Comparison of ENCODE assay signal across 13 mouse cellular contexts in genomic region chr10:99127691-99128261, GRCm38 (mm10). TPM values are rescaled to one million over a fixed set of nuclear protein-coding genes. Genes with fewer than 3 reads are reported as not detected.
DNase-seq lines count a peak whose midpoint lies in the region; TF ChIP-seq lines count a peak whose summit lies in the region.
"Had no signal": no experiment of that assay in that cellular context is flagged by ENCODE, and none has a peak within 500 bp of the region (broad histone marks: within the 10 kb centered on the region; RNA-seq: fewer than 3 reads in every experiment).

No protein-coding gene starts in this region.

- peak; percentile 90 for DNase-seq in heart, adult 11 months
- DNase-seq in heart, adult 9 months (ENCODE audit: low spot score in 2 of 2): no peak
- peak; percentile 47 for DNase-seq in lung, postnatal 36 days
- peak; percentile 46 to 74 for DNase-seq in spleen, postnatal 4 days (ENCODE audit: low spot score in 2 of 2)
- no peak for DNase-seq in gastrocnemius, adult 2 months
- no peak for DNase-seq in left cerebral cortex, postnatal 14 days (ENCODE audit: low spot score in 2 of 2)
- DNase-seq in urinary bladder, postnatal 10 days (ENCODE audit: low spot score): no peak
- DNase-seq: kidney, adult 11 months had no signal

- TF ChIP-seq CTCF in gastrocnemius, adult 2 months (IDR thresholded peaks at IDR 0.05): no peak

- intact Hi-C loops in gastrocnemius, adult 2 months (cut with DNase I): no loop called here
- intact Hi-C loops in left cerebral cortex, postnatal 14 days (cut with DNase I): no loop called here

- peak overlapping the region; percentile 4; the same call in 1 of the 2 replicates for H3K27ac ChIP-seq in brown adipose tissue, adult 24 weeks (replicated peaks; ENCODE audit: low read depth, low read length)
- no peak overlapping the region for H3K27ac ChIP-seq in gastrocnemius, adult 2 months
- H3K27ac ChIP-seq: limb, embryonic 13.5 days had no signal

- no peak overlapping the region for H3K4me3 ChIP-seq in brown adipose tissue, adult 24 weeks (ENCODE audit: insufficient read depth, low read depth, low read length)
- no peak overlapping the region for H3K4me3 ChIP-seq in gastrocnemius, adult 2 months
- H3K4me3 ChIP-seq: limb, embryonic 13.5 days had no signal

- H3K4me1 ChIP-seq in brown adipose tissue, adult 24 weeks (ENCODE audit: control insufficient read depth, insufficient read depth, insufficient read length, low read length): no peaks in the 10 kb centered on the region

RNA-seq across cellular contexts. Expression of gene Phxr2, which starts 1.7 kb away (rescaled TPM):
- not detected in 2 replicates for polyA plus RNA-seq in brown adipose tissue, adult 24 weeks (2012; ENCODE audit: insufficient read depth, insufficient read length, missing spikeins)
- not detected for total RNA-seq in gastrocnemius, adult 2 months (2021)
- not detected for total RNA-seq in left cerebral cortex, postnatal 14 days (2021)
- total RNA-seq: gastrocnemius, adult 8-10 months had no signal
- polyA plus RNA-seq: cortical plate, adult 2 months; limb, embryonic 13.5 days; neural tube, embryonic 14.5 days had no signal

RNA-seq across cellular contexts. Expression of gene Galnt4, which starts 19.8 kb away (rescaled TPM):
- polyA plus RNA-seq in brown adipose tissue, adult 24 weeks (2012; ENCODE audit: insufficient read depth, insufficient read length, missing spikeins): 2.9 TPM in 2 replicates
- total RNA-seq in gastrocnemius, adult 2 months (2021): 1 to 10 TPM; 1.3 to 1.4 TPM
- total RNA-seq in left cerebral cortex, postnatal 14 days (2021): 1 to 10 TPM; 2.9 to 3.7 TPM

RNA-seq across cellular contexts. Expression of gene Poc1b, which starts 20.9 kb away (rescaled TPM):
- 3.1 and 4.6 TPM in 2 replicates for polyA plus RNA-seq in brown adipose tissue, adult 24 weeks (2012; ENCODE audit: insufficient read depth, insufficient read length, missing spikeins)
- 1 to 10 TPM; 3.3 to 4.1 TPM for total RNA-seq in gastrocnemius, adult 2 months (2021)
- total RNA-seq in left cerebral cortex, postnatal 14 days (2021): 1 to 10 TPM; 5.7 to 7.4 TPM

Comparison
In these comparisons a context has a peak if more than half of its experiments do, and no peak if none do; other contexts are left out.
1. DNase-seq: peak in heart, adult 11 months (single experiment), lung, postnatal 36 days (single experiment) and spleen, postnatal 4 days (2 of 2); none in heart, adult 9 months (0 of 2), gastrocnemius, adult 2 months (single experiment), left cerebral cortex, postnatal 14 days (0 of 2) and urinary bladder, postnatal 10 days (single experiment).